Mouse (Mus musculus): ENCODE results near the gene Cacna1f. TPM values are rescaled to one million over a fixed set of nuclear protein-coding genes. Genes with fewer than 3 reads are reported as not detected.

The Cacna1f gene
- 0.08 and 0.14 TPM in 2 replicates for polyA plus RNA-seq (2016; fragmentation: Nextera tagmentation; extraction: Ambion mirVana)

- Histone ChIP-seq H3K4me3 (no peak within 1 kb of the TSS), H3K4me1 (0 out of 2 replicates have a peak, but pooled peaks cover 2% of the 10 kb centered on the region), H3K9ac (no peak within 1 kb of the TSS), H3K36me3 (no peaks in the 10 kb centered on the region), H3K27me3 (no peaks in the 10 kb centered on the region), H3K4me2 (replicated peaks) (no peak within 1 kb of the TSS), H3K9me3 (replicated peaks) (0 out of 2 replicates have a peak, but pooled peaks cover 3% of the 10 kb centered on the region), H3K27ac (no peak within 1 kb of the TSS)
- 66% methylated on average over 6 of the region's 6 CpGs for WGBS
- no peak for ATAC-seq (ENCODE audit: low FRiP score)
These were observed at the start of gene Cacna1f for GRCm38 (mm10) chrX:7606783-7607182. Cacna1f (plus strand) TSS chrX:7607083.

GRCm38 (mm10) chrX:7563076-7563475 lies 43.8 kb upstream of the Cacna1f start:
- Histone ChIP-seq H3K4me1 (no peaks in the 10 kb centered on the region), H3K36me3 (0 out of 2 replicates have a peak, but pooled peaks cover 6% of the 10 kb centered on the region), H3K27ac (no peak overlapping the region), H3K4me3 (no peak overlapping the region), H3K9me3 (replicated peaks) (no peaks in the 10 kb centered on the region), H3K4me2 (replicated peaks) (no peak overlapping the region), H3K27me3 (no peaks in the 10 kb centered on the region), H3K9ac (no peak overlapping the region)
- WGBS = 21% methylated on average over 2 of the region's 2 CpGs
- no peak for ATAC-seq (ENCODE audit: low FRiP score)

GRCm38 (mm10) chrX:7566352-7566751 lies 40.5 kb upstream of the Cacna1f start:
- 90% methylated on average over 6 of the region's 6 CpGs for WGBS
- H3K36me3 ChIP-seq = no peaks in the 10 kb centered on the region
- H3K27me3 ChIP-seq = no peaks in the 10 kb centered on the region
- H3K9me3 ChIP-seq (replicated peaks) = no peaks in the 10 kb centered on the region
- H3K27ac ChIP-seq = no peak overlapping the region
- ATAC-seq (ENCODE audit: low FRiP score) = no peak
- H3K9ac ChIP-seq = no peak overlapping the region
- H3K4me3 ChIP-seq = no peak overlapping the region
- no peak overlapping the region for H3K4me2 ChIP-seq (replicated peaks)
- 0 out of 2 replicates have a peak, but pooled peaks cover 4% of the 10 kb centered on the region for H3K4me1 ChIP-seq

DNA sequence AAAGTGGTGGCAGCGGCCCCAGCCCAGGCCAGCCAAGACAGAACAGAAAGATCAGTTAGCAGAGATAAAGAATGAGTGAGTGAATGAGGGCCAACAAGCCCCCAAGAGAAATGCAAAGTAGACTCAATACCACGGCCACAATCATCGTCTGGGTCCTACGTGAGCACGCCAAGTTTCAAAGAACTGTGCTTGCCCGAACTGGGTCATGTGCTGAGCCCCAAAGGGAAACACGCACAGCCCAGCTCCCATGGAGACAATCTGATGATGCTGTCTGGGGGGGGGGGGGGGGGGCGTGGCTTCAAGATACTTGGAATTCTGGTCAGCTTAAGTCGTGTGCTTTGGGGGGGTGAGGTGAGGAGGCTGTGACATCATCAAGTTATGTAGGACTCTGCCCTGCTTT lies 39.4 kb upstream of the Cacna1f start:
- 80% methylated on average over 9 of the region's 9 CpGs for WGBS
- Histone ChIP-seq H3K4me1 (peaks cover 6% of the 10 kb centered on the region), H3K27ac (no peak overlapping the region), H3K4me2 (replicated peaks) (no peak overlapping the region), H3K36me3 (no peaks in the 10 kb centered on the region), H3K27me3 (no peaks in the 10 kb centered on the region), H3K9ac (no peak overlapping the region), H3K9me3 (replicated peaks) (no peaks in the 10 kb centered on the region), H3K4me3 (no peak overlapping the region)
- no peak for ATAC-seq (ENCODE audit: low FRiP score)

DNA sequence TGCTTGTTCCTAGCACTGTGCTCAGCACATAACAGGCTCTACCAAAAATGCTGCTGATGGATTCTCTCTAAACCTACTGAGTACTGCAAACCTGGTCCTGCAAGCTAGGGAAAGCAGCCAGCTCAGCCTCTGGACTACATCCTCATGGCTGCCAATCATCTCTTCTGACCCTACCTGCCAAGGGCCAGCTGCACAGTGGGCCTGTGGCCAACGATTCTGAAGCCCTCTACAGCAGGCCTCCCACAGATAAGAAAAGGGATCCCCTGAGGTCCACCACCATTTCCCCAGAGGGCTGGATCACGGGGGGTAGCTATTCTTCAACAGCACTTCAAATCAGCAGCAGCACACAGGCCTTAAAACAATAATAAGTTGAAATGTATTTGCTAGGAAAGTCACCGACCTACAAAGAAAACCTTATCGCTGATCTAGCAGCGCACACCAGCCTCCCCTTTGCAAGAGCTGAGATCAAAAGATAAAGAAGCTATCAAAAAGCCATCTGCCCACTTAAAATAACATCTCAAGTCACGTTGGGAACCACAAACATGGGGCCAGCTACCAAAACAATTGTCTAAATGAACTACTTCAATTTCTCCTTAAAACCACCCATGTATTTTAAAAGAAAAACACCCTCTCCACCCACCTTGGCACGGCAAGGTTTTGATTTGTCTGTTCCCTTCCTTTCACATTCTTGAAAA lies 36.3 kb upstream of the Cacna1f start:
- Histone ChIP-seq H3K27ac (no peak overlapping the region), H3K4me2 (replicated peaks) (no peak overlapping the region), H3K27me3 (no peaks in the 10 kb centered on the region), H3K4me1 (peaks cover 16% of the 10 kb centered on the region), H3K9ac (no peak overlapping the region), H3K4me3 (no peak overlapping the region), H3K36me3 (no peaks in the 10 kb centered on the region), H3K9me3 (replicated peaks) (no peaks in the 10 kb centered on the region; the same call in 1 of the 2 replicates)
- ATAC-seq (ENCODE audit: low FRiP score) = no peak
- WGBS = 63% methylated on average over 7 of the region's 7 CpGs

DNA sequence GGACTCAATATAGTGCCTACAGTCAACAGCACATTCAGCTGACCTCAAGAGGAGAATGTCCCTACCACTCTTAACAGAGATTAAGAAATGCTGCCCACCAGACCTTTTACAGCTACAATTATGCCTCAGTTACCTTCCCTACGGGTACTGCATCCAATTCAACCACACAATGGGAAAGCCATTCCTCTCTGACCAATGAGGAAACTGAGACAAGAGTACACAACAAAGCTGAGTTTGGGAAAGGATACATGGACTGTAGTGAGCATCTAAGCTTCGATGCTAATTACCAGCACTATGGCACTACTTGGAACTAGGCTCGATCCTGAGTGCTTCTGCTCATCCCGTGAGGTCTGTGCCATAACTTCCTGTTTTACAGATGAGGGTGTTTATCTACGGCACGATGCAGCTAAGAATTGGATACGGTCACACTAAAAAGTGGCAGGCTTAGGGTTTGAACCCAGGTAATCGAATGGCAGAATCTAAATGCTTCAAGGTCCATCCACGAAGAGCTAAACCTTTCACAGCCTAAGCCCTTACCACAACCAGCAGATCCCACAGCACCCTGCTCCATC lies 35.2 kb upstream of the Cacna1f start:
- 95% methylated on average over 9 of the region's 9 CpGs for WGBS
- ATAC-seq (ENCODE audit: low FRiP score) = no peak
- H3K27me3 ChIP-seq = no peaks in the 10 kb centered on the region
- H3K9ac ChIP-seq = no peak overlapping the region
- H3K4me1 ChIP-seq = peaks cover 16% of the 10 kb centered on the region
- no peak overlapping the region for H3K4me2 ChIP-seq (replicated peaks)
- H3K27ac ChIP-seq = no peak overlapping the region
- no peak overlapping the region for H3K4me3 ChIP-seq
- H3K36me3 ChIP-seq = no peaks in the 10 kb centered on the region
- no peaks in the 10 kb centered on the region; the same call in 1 of the 2 replicates for H3K9me3 ChIP-seq (replicated peaks)

GRCm38 (mm10) chrX:7572466-7572865 lies 34.4 kb upstream of the Cacna1f start:
- Histone ChIP-seq H3K4me1 (peaks cover 16% of the 10 kb centered on the region), H3K4me3 (no peak overlapping the region), H3K9me3 (replicated peaks) (no peaks in the 10 kb centered on the region; the same call in 1 of the 2 replicates), H3K9ac (no peak overlapping the region), H3K4me2 (replicated peaks) (peak overlapping the region; percentile 62), H3K36me3 (no peaks in the 10 kb centered on the region), H3K27me3 (no peaks in the 10 kb centered on the region), H3K27ac (no peak overlapping the region)
- no peak for ATAC-seq (ENCODE audit: low FRiP score)
- WGBS = 82% methylated on average over 10 of the region's 10 CpGs

DNA sequence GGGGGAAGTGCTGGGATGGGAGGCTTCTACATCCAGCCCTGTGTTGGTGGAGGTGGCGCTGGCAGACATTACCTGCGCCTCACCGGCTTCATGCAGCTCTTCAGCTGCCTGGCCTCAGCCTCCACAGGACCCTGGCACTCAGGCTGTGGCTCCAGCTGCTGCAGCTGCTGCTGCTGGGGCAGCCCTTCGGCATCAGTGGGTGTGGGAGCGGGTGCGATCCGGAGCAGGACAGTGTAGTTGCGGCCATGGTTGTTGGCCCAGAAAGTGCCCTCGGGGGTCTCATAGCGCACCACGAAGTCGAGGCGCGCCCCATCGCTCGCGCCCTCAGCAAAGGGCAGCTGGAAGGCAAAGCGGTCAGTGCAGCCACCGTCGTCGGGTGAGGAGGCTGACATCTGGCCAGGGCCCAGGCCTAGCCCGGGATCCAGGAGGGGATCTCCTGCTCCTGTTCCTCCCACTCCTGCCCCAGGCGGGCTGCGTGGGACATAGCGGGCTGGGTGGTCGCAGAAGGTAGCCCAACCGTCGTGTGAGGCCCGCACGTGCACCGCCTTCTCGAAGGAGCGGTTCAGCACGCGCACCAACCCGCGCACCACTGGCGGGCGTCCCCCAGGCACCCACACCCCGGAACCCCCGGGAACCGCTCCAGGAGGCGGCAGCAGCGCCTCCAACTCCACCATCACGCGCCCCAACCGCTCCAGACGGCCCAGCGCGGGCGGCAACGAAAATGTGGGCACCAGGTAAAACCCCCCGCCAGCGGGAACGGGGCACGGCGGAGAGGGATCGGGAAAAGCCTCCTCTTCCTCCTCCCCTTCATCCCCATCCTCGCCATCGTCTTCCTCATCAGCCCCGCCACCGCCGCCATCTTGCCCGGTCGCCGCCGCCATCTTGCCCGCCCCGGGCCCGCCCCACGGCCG lies 33.5 kb upstream of the Cacna1f start, which contains the start of gene Foxp3:
Gene Foxp3, plus strand, starts transcription at position 469 of the 911 bp plus-strand sequence.
- H3K9ac ChIP-seq = peak within 1 kb of the TSS; percentile 74
- no peaks in the 10 kb centered on the region; the same call in 1 of the 2 replicates for H3K9me3 ChIP-seq (replicated peaks)
- peak within 1 kb of the TSS; percentile 62 for H3K4me2 ChIP-seq (replicated peaks)
- no peaks in the 10 kb centered on the region for H3K27me3 ChIP-seq
- ATAC-seq (ENCODE audit: low FRiP score) = peak; percentile 79
- H3K27ac ChIP-seq = peak within 1 kb of the TSS; percentile 87
- peaks cover 16% of the 10 kb centered on the region for H3K4me1 ChIP-seq
- WGBS = 33% methylated on average over 57 of the region's 72 CpGs
- H3K4me3 ChIP-seq = peak within 1 kb of the TSS; percentile 59
- H3K36me3 ChIP-seq = no peaks in the 10 kb centered on the region

DNA sequence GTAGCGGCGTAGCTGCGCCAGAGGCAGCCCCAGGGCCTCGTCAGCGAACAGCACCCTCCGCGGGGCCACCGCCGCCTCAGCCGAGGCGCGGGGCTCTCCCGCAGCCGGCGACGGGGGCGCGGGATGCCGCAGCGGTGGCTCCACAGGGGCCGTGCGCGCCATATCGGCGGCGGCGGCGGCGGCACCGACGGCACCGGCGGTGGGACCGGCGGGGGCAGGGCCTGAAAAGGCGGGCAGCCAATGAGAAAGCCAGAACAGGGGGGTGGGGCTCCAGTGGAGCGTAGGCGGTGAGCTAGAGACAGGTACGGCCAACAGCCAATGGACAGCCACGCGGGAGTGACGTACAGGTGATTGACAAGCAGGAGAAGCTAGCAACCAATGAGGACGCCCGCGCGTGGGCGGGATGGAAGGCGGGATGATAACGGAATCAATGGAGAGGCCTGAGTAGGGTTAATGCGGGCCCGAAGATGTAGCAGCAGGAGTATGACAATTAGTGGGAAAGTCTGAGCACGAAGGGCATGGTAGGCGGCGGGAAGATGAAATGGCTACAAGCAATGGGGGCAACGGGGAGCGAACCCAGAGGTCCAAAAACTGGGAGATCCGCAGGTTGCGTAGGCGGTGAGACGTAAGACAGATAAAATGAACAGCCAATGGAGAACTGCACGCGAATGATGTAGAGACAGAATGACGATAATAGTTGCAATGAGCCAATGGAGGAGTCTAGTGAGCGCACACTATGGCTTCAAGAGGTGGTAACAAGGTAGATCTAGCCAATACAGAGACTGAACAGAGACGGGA lies 32.6 kb upstream of the Cacna1f start, which contains the start of gene Ppp1r3f:
Gene Ppp1r3f, minus strand, starts transcription at position 197 of the 798 bp plus-strand sequence.
- H3K4me2 ChIP-seq (replicated peaks) = peak within 1 kb of the TSS; percentile 62
- H3K27me3 ChIP-seq = no peaks in the 10 kb centered on the region
- no peaks in the 10 kb centered on the region for H3K36me3 ChIP-seq
- peak within 1 kb of the TSS; percentile 59 for H3K4me3 ChIP-seq
- H3K27ac ChIP-seq = peak within 1 kb of the TSS; percentile 87
- peaks cover 16% of the 10 kb centered on the region for H3K4me1 ChIP-seq
- peak within 1 kb of the TSS; percentile 74 for H3K9ac ChIP-seq
- WGBS = 28% methylated on average over 63 of the region's 65 CpGs
- no peaks in the 10 kb centered on the region; the same call in 1 of the 2 replicates for H3K9me3 ChIP-seq (replicated peaks)
- ATAC-seq (ENCODE audit: low FRiP score) = peak; percentile 98

- no peaks in the 10 kb centered on the region; the same call in 1 of the 2 replicates for H3K9me3 ChIP-seq (replicated peaks)
- H3K36me3 ChIP-seq = no peaks in the 10 kb centered on the region
- H3K27ac ChIP-seq = peak overlapping the region; percentile 82
- no peak for ATAC-seq (ENCODE audit: low FRiP score)
- H3K27me3 ChIP-seq = no peaks in the 10 kb centered on the region
- H3K9ac ChIP-seq = no peak overlapping the region
- H3K4me3 ChIP-seq = peak overlapping the region; percentile 59
- peaks cover 16% of the 10 kb centered on the region for H3K4me1 ChIP-seq
- WGBS = 22% methylated on average over 5 of the region's 6 CpGs
- H3K4me2 ChIP-seq (replicated peaks) = peak overlapping the region; percentile 62
These were observed 32.0 kb upstream of the Cacna1f start for GRCm38 (mm10) chrX:7574885-7575231.

- Histone ChIP-seq H3K27ac (no peak overlapping the region), H3K36me3 (no peaks in the 10 kb centered on the region), H3K4me1 (no peaks in the 10 kb centered on the region), H3K4me3 (no peak overlapping the region), H3K9me3 (replicated peaks) (no peaks in the 10 kb centered on the region), H3K4me2 (replicated peaks) (no peak overlapping the region), H3K27me3 (no peaks in the 10 kb centered on the region), H3K9ac (no peak overlapping the region)
- no peak for ATAC-seq (ENCODE audit: low FRiP score)
- 82% methylated on average over 2 of the region's 2 CpGs for WGBS
These were observed 25.7 kb upstream of the Cacna1f start for GRCm38 (mm10) chrX:7581151-7581550.
